Mouse (Mus musculus) ovary, postnatal 36 days (tissue): ENCODE measurements around the gene Gm11555.
"Not testable (repeated sequence)": the region's sequence is repeated elsewhere in the genome, so short reads cannot be mapped to it uniquely, and the experiment has no call there.

Experiments
- DNase-seq: peaks from one replicate; pipeline ENCODE4 v3.0.0; 2022; ENCODE audit warnings: low spot score, mixed read lengths

Gene Gm11555

GRCm38 (mm10) chr11:99650136-99650535 is at the start of gene Gm11555:
Gm11555 (minus strand) TSS chr11:99650236.
- DNase-seq = no peak

- no peak for DNase-seq
These were observed 40.4 kb upstream of the Gm11555 start, which contains the start of gene Gm14190 for GRCm38 (mm10) chr11:99690463-99690862. Gm14190 (minus strand) TSS chr11:99690740.

DNA sequence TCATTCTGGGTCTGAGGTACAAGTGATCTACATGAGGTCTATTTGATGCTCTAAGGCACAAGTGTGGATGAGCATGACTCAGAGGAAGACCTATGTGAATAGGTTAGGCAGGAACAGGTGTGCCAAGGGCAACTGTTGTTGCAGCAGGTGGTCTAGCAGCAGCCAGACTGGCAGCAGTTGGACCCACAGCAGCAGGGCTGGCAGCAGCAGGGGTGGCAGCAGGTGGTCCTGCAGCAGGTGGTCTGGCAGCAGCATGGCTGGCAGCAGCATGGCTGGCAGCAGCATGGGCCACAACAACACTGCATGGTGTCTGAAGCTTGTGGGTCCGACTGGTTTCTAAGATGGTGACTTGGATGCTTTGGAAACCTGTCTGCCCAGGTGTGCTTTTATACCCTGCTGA is 35.2 kb upstream of the Gm11555 start:
- not testable (repeated sequence) for DNase-seq

DNA sequence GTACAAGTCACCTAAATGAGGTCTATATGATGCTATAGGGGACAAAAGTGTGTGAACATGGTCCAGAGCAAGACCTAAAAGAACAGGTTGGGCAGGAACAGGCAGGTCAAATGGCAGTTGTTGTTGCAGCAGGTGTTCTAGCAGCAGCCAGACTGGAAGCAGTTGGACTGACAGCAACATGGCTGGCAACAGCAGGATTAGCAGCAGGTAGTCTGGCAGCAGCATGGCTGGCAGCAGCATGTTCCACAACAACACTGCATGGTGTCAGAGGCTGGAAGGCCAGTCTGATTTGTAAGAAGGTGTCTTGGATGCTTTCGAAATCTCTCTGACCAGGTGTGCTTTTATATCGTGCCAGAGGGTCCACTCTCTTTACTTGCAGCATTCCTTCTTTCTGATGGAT is 33.4 kb upstream of the Gm11555 start:
- no peak for DNase-seq

DNA sequence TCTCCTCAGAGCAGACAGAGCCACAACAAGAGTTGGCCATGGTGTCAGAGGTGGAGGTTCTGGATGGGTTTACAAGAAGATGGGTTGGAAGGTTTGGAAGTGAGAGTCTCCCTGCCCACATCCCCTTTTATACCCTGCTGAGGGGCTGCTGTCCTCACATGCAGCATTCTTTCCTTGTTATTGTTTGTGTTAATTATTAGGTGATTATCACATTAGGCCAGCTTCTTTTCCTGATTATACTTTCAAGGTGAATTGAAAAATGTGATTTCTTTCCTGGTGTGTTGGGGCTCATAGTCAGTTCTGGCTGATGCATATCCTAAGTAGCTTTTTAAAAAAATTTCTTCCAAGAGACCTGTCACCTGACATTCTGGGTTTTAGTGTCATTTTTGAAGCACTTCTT is 15.8 kb upstream of the Gm11555 start, which contains the start of gene Krtap4-6:
TSS of gene Krtap4-6 (minus strand) at position 101 of the 400 bp plus-strand sequence.
- DNase-seq = no peak

GRCm38 (mm10) chr11:99662802-99663201 is 12.8 kb upstream of the Gm11555 start:
- DNase-seq = no peak

GRCm38 (mm10) chr11:99659256-99659655 is 9.2 kb upstream of the Gm11555 start:
- no peak for DNase-seq

GRCm38 (mm10) chr11:99658467-99659010 is 8.5 kb upstream of the Gm11555 start, which contains the start of gene Gm11563:
Gm11563 (minus strand) TSS chr11:99658960.
- DNase-seq = not testable (repeated sequence)

DNA sequence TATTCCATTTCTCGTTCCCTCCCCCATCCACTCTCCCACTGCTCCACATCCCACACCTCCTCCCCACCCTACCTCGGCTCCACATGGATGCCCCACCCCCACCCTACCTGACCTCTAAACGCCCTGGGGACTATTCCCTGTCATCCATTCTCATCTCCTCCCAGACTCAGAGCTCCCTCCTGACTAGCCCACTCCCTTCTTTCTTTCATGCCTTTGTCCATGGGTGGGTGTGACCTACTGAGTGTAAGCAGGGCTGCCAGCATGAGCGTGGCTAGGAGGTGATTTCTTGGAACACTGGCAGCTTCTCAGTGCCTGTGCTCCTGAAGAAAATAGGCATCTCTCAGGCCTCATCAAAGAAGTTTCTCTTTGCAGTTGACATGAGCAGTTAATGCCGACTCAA is 7.0 kb upstream of the Gm11555 start:
- DNase-seq = no peak

DNA sequence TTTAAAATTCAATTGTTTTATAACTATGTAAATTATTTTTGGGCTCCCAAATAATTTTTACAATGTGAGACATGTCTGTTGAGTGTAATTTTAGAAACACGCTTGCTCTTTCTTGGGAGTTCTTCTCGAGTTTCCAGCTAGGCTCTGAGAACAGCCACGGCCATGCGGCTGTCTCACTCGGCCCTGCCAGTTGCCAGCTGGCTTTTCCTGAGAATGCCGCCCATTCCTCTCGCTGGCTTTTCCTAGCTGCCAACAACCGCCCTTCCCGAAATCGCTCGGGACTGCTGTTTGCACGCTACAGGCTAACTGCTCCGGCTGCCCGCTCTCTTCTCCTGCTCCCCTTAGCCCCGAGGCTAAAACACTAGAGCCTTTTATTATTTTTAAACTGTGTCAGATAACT is 3.6 kb downstream of the Gm11555 start:
- no peak for DNase-seq

DNA sequence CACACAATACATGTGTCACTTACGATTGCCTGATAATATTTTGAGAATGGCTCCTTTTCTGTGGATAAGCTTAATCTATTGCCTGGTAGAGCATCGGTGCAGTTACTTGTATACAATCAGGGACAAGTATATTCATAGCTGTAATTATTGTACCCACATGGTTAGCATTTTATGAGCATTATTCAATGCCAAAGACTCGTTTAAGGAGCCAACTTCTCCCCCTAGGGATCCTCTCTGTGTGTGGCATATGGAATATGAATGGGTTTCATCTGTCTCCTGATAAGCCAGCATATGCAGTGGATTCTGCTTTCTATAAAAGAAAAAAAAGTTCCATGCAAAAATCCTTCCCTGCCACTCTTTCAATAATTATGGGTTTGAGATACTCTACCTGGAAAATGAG is 5.7 kb downstream of the Gm11555 start:
- DNase-seq = no peak

DNA sequence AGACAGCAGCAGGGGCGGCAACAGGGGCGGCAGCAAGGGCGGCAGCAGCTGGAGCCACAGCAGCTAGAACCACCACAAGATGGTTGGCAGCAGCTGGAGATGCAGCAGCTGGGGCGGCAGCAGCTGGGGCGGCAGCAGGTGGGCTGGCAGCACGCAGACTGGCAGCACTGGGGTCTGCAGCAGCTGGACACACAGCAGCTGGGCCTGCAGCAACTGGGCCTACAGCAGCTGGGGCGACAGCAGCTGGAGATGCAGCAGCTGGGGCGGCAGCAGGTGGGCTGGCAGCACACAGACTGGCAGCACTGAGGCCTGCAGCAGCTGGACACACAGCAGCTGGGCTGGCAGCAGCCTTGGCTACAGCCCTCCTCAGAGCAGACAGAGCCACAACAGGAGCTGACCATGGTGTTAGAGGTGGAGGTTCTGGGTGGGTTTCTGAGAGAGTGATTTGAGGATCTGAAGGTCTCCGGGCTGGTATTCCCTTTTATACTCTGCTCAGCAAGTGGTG is 6.3 kb downstream of the Gm11555 start, which contains the start of gene Krtap4-7:
TSS of gene Krtap4-7 (minus strand) at position 455 of the 505 bp plus-strand sequence.
- DNase-seq = not testable (repeated sequence)

DNA sequence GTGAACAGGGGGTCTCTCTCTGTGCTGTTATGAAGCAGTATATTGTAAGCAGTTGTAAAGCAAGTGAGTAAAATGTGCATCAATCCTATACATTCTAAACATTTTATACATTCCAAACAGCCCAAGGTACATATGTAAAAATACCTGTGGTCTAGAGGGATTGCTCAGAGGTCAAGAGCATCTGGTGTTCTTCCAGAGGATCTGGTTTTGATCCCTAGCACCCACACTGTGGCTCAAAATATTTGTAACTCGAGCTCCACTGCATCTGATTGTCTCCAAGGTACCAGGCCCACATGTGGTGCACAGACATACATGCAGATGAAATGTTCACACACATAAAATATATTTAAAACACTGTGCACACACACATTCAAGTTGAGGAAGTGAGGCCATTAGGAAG is 9.1 kb downstream of the Gm11555 start:
- no peak for DNase-seq

GRCm38 (mm10) chr11:99637086-99637485 is 12.9 kb downstream of the Gm11555 start:
- DNase-seq = no peak

GRCm38 (mm10) chr11:99634653-99635134 is 15.3 kb downstream of the Gm11555 start, which contains the start of gene Krtap4-2:
Krtap4-2 (minus strand) TSS chr11:99635084.
- no peak for DNase-seq

- DNase-seq = no peak
These were observed 16.7 kb downstream of the Gm11555 start for GRCm38 (mm10) chr11:99633293-99633692.

DNA sequence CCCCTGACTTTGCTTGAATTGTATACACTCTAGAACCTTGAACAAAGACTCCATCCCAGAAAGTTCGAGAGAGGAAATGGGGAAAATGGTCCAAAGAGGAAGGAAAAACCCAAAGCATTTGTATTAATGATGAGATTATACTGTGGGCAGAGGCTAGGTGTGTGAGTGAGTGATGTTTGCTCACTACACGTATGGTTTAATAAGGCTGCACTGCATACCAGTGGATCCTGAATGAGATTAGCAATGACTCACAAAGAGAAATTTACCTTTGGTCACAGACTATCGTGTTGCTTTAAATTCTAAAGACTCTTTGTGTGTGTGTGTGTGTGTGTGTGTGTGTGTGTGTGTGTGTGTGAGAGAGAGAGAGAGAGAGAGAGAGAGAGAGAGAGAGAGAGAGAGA is 19.1 kb downstream of the Gm11555 start:
- no peak for DNase-seq

DNA sequence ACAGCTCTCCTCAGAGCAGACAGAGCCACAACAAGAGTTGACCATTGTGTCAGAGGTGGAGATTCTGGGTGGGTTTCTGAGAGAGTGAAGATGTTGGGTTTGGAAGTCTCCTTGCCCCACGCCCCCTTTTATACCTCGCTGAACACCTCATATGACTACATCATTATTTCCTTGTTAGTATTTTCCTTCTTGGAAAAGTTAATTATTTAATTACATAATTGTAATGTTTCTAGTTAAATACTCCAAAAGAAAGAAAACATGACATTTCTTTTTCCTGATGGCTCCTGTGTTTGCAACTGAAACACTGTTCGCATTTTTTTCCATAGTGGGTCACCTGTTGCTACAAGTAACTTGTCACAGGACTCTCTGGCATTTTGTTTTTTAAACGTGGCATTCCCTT is 21.9 kb downstream of the Gm11555 start, which contains the start of gene Krtap4-1:
TSS of gene Krtap4-1 (minus strand) at position 101 of the 400 bp plus-strand sequence.
- no peak for DNase-seq

DNA sequence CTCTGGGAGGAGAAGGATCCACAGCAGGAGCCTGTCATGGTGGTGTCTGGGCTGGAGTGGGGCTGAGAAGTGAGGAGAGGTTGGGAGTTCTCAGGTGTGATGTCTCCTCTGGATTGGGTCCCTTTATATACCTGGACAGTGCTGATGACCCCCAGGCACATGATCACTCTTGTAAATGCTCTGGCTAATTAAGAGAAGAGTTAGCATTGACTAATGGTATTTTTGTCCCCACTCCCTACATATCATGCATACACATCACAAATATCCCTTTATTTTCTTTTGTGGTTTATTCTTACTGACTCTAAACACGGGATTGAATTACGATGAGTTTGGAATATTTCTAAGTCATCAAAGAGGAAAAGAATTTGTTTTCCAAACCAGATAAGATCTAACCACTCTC is 29.7 kb downstream of the Gm11555 start, which contains the start of gene Gm11562:
TSS of gene Gm11562 (minus strand) at position 101 of the 400 bp plus-strand sequence.
- DNase-seq = no peak

DNA sequence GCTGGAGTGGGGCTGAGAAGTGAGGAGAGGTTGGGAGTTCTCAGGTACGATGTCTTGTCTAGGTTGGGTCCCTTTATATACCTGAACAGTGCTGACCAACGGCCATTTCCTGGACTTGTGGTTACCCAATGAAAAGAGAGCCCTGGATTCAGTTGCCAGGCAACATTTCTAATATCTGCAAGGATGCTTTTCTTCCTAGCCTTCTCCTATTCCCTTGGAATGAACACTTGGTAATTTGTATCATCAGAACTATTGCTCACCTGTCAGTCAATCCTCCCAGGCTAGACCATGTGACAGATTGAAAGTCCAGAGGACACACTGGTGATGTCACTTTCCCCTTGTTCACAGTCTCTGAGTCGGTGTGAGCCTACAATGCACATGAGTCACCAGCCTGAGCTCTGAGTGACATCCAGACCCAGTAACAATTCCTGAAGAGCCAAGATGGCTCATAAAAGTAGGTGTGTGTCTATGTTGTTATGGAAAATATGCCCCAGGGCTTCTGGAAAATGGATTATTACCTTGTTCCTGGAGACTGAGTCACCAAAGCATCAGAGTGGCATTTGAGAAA is 35.2 kb downstream of the Gm11555 start, which contains the start of gene Krtap2-4:
TSS of gene Krtap2-4 (minus strand) at position 51 of the 568 bp plus-strand sequence.
- DNase-seq = no peak

- not testable (repeated sequence) for DNase-seq
These were observed 39.9 kb downstream of the Gm11555 start, which contains the start of gene Gm11937 for GRCm38 (mm10) chr11:99610089-99610488. Gm11937 (minus strand) TSS chr11:99610189.

- DNase-seq = no peak
These were observed 40.9 kb downstream of the Gm11555 start for GRCm38 (mm10) chr11:99609126-99609525.

- not testable (repeated sequence) for DNase-seq
These were observed 46.8 kb downstream of the Gm11555 start, which contains the start of gene Gm11938 for GRCm38 (mm10) chr11:99603208-99603607. Gm11938 (minus strand) TSS chr11:99603308.
